Mouse (Mus musculus): ENCODE measurements at regions not wholly inside any gene's neighbourhood (a gene's known extent, or its start where the extent isn't known, plus 50 kb on each side); places are given as distances from the start of the nearest gene placed in this dataset.

GRCm38 (mm10) chr12:32757441-32758119 is 61.8 kb upstream of the Nampt start:
- peak; percentile 53 for DNase-seq

- DNase-seq: no peak
Measured at GRCm38 (mm10) chr12:32758150-32758549, 61.2 kb upstream of the Nampt start.

- DNase-seq: no peak
Measured at GRCm38 (mm10) chr12:32760627-32761026, 58.7 kb upstream of the Nampt start.

- no peak for DNase-seq
Measured at GRCm38 (mm10) chr12:32761055-32761454, 58.3 kb upstream of the Nampt start.

- DNase-seq: no peak
Measured at GRCm38 (mm10) chr12:32764271-32764670, 55.1 kb upstream of the Nampt start.

GRCm38 (mm10) chr12:32764747-32765146 is 54.6 kb upstream of the Nampt start:
- DNase-seq: no peak

- peak; percentile 58 for DNase-seq
Measured at GRCm38 (mm10) chr12:32765861-32766260, 53.5 kb upstream of the Nampt start.

GRCm38 (mm10) chr12:32766575-32766974 is 52.8 kb upstream of the Nampt start:
- no peak for DNase-seq

- peak; percentile 80 for DNase-seq
Measured at GRCm38 (mm10) chr12:32767206-32768081, 51.9 kb upstream of the Nampt start.

- peak; percentile 98 for DNase-seq
Measured at GRCm38 (mm10) chr12:32768082-32768743, 51.1 kb upstream of the Nampt start.

- peak; percentile 72 for DNase-seq
Measured at GRCm38 (mm10) chr12:32768744-32769535, 50.4 kb upstream of the Nampt start.
